Mouse (Mus musculus) embryonic facial prominence, embryonic 14.5 days (tissue): Measurements from ENCODE around the gene Plcb3. TPM values are rescaled to one million over a fixed set of nuclear protein-coding genes. Genes with fewer than 3 reads are reported as not detected.

Source experiments
- ATAC-seq: fragments of 200-750 bp; cut with Nextera tagmentation; 2 replicates; pipeline ENCODE4 v1.8.0; 2017; ENCODE audit warnings: low read depth, moderate number of reproducible peaks, moderate TSS enrichment
- DNase-seq: peaks from one replicate; pipeline ENCODE4 v3.0.0-alpha.2; 2015; ENCODE audit warnings: low spot score
- H3K27ac ChIP-seq: fragments of 300-500 bp; sonication (generic); replicated peaks from 2 replicates; pipeline ENCODE4 v1.5.1; 2014; ENCODE audit warnings: low read depth, mild to moderate bottlenecking, low read length, moderate library complexity
- H3K27me3 ChIP-seq: fragments of 300-500 bp; sonication (generic); replicated peaks from 2 replicates; pipeline ENCODE4 v1.6.1; 2014; ENCODE audit warnings: low read length; ENCODE audit not compliant: control insufficient read depth, insufficient read depth
- H3K36me3 ChIP-seq: fragments of 300-500 bp; sonication (generic); 2 replicates; pipeline ENCODE4 v1.6.1; 2014; ENCODE audit warnings: low read length, mixed read lengths; ENCODE audit not compliant: control insufficient read depth, insufficient read depth
- H3K4me1 ChIP-seq: fragments of 300-500 bp; sonication (generic); 2 replicates; pipeline ENCODE4 v1.6.1; 2014; ENCODE audit warnings: antibody characterized with exemption, low read length; ENCODE audit not compliant: control insufficient read depth, insufficient read depth
- H3K4me2 ChIP-seq: fragments of 300-500 bp; sonication (generic); 2 replicates; pipeline ENCODE4 v1.6.1; 2014; ENCODE audit warnings: low read depth, mild to moderate bottlenecking, low read length, moderate library complexity, mixed read lengths
- H3K4me3 ChIP-seq: fragments of 300-500 bp; sonication (generic); 2 replicates; pipeline ENCODE4 v1.5.1; 2014; ENCODE audit warnings: low read depth, mild to moderate bottlenecking, low read length
- H3K9ac ChIP-seq: fragments of 300-500 bp; sonication (generic); 2 replicates; pipeline ENCODE4 v1.6.1; 2014; ENCODE audit warnings: low read depth, mild to moderate bottlenecking, low read length, moderate library complexity, mixed read lengths
- H3K9me3 ChIP-seq: fragments of 300-500 bp; sonication (generic); 2 replicates; pipeline ENCODE4 v1.6.1; 2016; ENCODE audit warnings: low read length; ENCODE audit not compliant: control insufficient read depth
- WGBS: fragments of 180-500 bp; shearing (Covaris S2); extraction: QIAGEN DNeasy Blood & Tissue Kit; methylation state at CpG from one replicate; pipeline ENCODE4 v1.1.7; 2014; 5-methylcytosine and 5-hydroxymethylcytosine counted together
- polyA plus RNA-seq: library from polyadenylated mRNA; unstranded; fragments of >200 nt; fragmentation: Nextera tagmentation; extraction: Ambion mirVana; gene quantifications from 2 replicates; pipeline ENCODE4 v1.2.1, GENCODE M21; 2014

The Plcb3 gene
- polyA plus RNA-seq, 1 experiment from 2014 or later = 31.4 TPM

- peak within 1 kb of the TSS; percentile 75 for H3K9ac ChIP-seq
- H3K36me3 ChIP-seq = peaks cover 54% of the 10 kb centered on the region
- H3K27ac ChIP-seq = peak within 1 kb of the TSS; percentile 98
- H3K9me3 ChIP-seq = no peaks in the 10 kb centered on the region
- DNase-seq (peak; percentile 98), ATAC-seq (peak; percentile 95)
- no peaks in the 10 kb centered on the region for H3K27me3 ChIP-seq
- peak within 1 kb of the TSS; percentile 78 for H3K4me2 ChIP-seq
- H3K4me1 ChIP-seq = peaks cover 14% of the 10 kb centered on the region; the same call in 1 of the 2 replicates
- WGBS = under 1% methylated on average over 65 of the region's 65 CpGs
- H3K4me3 ChIP-seq = peak within 1 kb of the TSS; percentile 58
Observed at GRCm38 (mm10) chr19:6909507-6910289, 66.6 kb downstream of the Plcb3 start, which contains the start of the genes Trmt112 and Prdx5. Gene Trmt112, plus strand, starts transcription at chr19:6909698. Gene Prdx5, minus strand, starts transcription at chr19:6910106.

GRCm38 (mm10) chr19:6909021-6909420 lies 67.2 kb downstream of the Plcb3 start:
- H3K36me3 ChIP-seq = peaks cover 52% of the 10 kb centered on the region
- H3K4me3 ChIP-seq = peak overlapping the region; percentile 58
- H3K9me3 ChIP-seq = no peaks in the 10 kb centered on the region
- ATAC-seq (no peak), DNase-seq (peak; percentile 28)
- H3K27ac ChIP-seq = peak overlapping the region; percentile 98
- H3K4me2 ChIP-seq = peak overlapping the region; percentile 78
- peak overlapping the region; percentile 75 for H3K9ac ChIP-seq
- no peaks in the 10 kb centered on the region for H3K27me3 ChIP-seq
- 3% methylated on average over 11 of the region's 11 CpGs for WGBS
- H3K4me1 ChIP-seq = peaks cover 14% of the 10 kb centered on the region; the same call in 1 of the 2 replicates

- Histone ChIP-seq H3K36me3 (peaks cover 42% of the 10 kb centered on the region), H3K27ac (no peak overlapping the region), H3K9ac (peak overlapping the region; percentile 75), H3K4me3 (peak overlapping the region; percentile 58), H3K4me1 (peaks cover 14% of the 10 kb centered on the region; the same call in 1 of the 2 replicates), H3K4me2 (peak overlapping the region; percentile 78), H3K27me3 (no peaks in the 10 kb centered on the region), H3K9me3 (no peaks in the 10 kb centered on the region)
- ATAC-seq = no peak
- 83% methylated on average over 7 of the region's 7 CpGs for WGBS
- DNase-seq = no peak
Observed at GRCm38 (mm10) chr19:6907811-6908540, 68.3 kb downstream of the Plcb3 start.

GRCm38 (mm10) chr19:6907094-6907493 lies 69.2 kb downstream of the Plcb3 start:
- Histone ChIP-seq H3K27me3 (no peaks in the 10 kb centered on the region), H3K27ac (no peak overlapping the region), H3K4me2 (no peak overlapping the region), H3K9ac (no peak overlapping the region), H3K4me1 (peaks cover 14% of the 10 kb centered on the region; the same call in 1 of the 2 replicates), H3K36me3 (peaks cover 33% of the 10 kb centered on the region), H3K4me3 (no peak overlapping the region), H3K9me3 (no peaks in the 10 kb centered on the region)
- DNase-seq (no peak), ATAC-seq (no peak)
- WGBS = 92% methylated on average over 8 of the region's 8 CpGs

GRCm38 (mm10) chr19:6906199-6906598 lies 70.1 kb downstream of the Plcb3 start:
- H3K4me2 ChIP-seq = no peak overlapping the region
- H3K4me3 ChIP-seq = no peak overlapping the region
- H3K9ac ChIP-seq = no peak overlapping the region
- DNase-seq (no peak), ATAC-seq (no peak)
- WGBS = 82% methylated on average over 3 of the region's 3 CpGs
- peaks cover 24% of the 10 kb centered on the region for H3K36me3 ChIP-seq
- no peaks in the 10 kb centered on the region for H3K9me3 ChIP-seq
- no peak overlapping the region for H3K27ac ChIP-seq
- no peaks in the 10 kb centered on the region for H3K27me3 ChIP-seq
- H3K4me1 ChIP-seq = peaks cover 14% of the 10 kb centered on the region; the same call in 1 of the 2 replicates

GRCm38 (mm10) chr19:6905498-6906159 lies 70.6 kb downstream of the Plcb3 start:
- no peak overlapping the region for H3K9ac ChIP-seq

GRCm38 (mm10) chr19:6904846-6905245 lies 71.4 kb downstream of the Plcb3 start:
- H3K9ac ChIP-seq = no peak overlapping the region
- no peak overlapping the region for H3K4me3 ChIP-seq
- no peaks in the 10 kb centered on the region for H3K27me3 ChIP-seq
- peaks cover 20% of the 10 kb centered on the region for H3K36me3 ChIP-seq
- H3K27ac ChIP-seq = no peak overlapping the region
- no peaks in the 10 kb centered on the region for H3K9me3 ChIP-seq
- peaks cover 14% of the 10 kb centered on the region; the same call in 1 of the 2 replicates for H3K4me1 ChIP-seq
- 84% methylated on average over 2 of the region's 2 CpGs for WGBS
- ATAC-seq = no peak
- no peak overlapping the region for H3K4me2 ChIP-seq
- DNase-seq = no peak

More at GRCm38 (mm10) chr19:6905498-6906159, 70.6 kb downstream of the Plcb3 start:
- Histone ChIP-seq H3K4me3 (no peak overlapping the region), H3K4me2 (no peak overlapping the region), H3K9me3 (no peaks in the 10 kb centered on the region), H3K27ac (no peak overlapping the region), H3K27me3 (no peaks in the 10 kb centered on the region), H3K4me1 (peaks cover 14% of the 10 kb centered on the region; the same call in 1 of the 2 replicates), H3K36me3 (peaks cover 20% of the 10 kb centered on the region)
- no peak for DNase-seq
- no peak for ATAC-seq
- WGBS = 95% methylated on average over 10 of the region's 11 CpGs

- WGBS = 96% methylated on average over 1 of the region's 1 CpGs
- ATAC-seq = no peak
- peaks cover 20% of the 10 kb centered on the region for H3K36me3 ChIP-seq
- H3K27ac ChIP-seq = no peak overlapping the region
- H3K27me3 ChIP-seq = no peaks in the 10 kb centered on the region
- 0 out of 2 replicates have a peak, but pooled peaks cover 8% of the 10 kb centered on the region for H3K4me1 ChIP-seq
- no peaks in the 10 kb centered on the region for H3K9me3 ChIP-seq
- no peak overlapping the region for H3K4me3 ChIP-seq
- no peak overlapping the region for H3K4me2 ChIP-seq
- DNase-seq = no peak
- H3K9ac ChIP-seq = no peak overlapping the region
Observed at GRCm38 (mm10) chr19:6903031-6903430, 73.2 kb downstream of the Plcb3 start.
